Mouse (Mus musculus) liver, embryonic 14.5 days (tissue): ENCODE measurements around the gene Tut1.

Source experiments
- CTCF ChIP-seq: IDR thresholded peaks from 2 replicates; pipeline ENCODE4 v1.5.1; 2016; ENCODE audit warnings: antibody characterized with exemption, low read depth, control low read depth
- EP300 ChIP-seq: IDR thresholded peaks from 2 replicates; pipeline ENCODE4 v1.6.1; 2016; ENCODE audit warnings: antibody characterized with exemption, low read depth

DNA sequence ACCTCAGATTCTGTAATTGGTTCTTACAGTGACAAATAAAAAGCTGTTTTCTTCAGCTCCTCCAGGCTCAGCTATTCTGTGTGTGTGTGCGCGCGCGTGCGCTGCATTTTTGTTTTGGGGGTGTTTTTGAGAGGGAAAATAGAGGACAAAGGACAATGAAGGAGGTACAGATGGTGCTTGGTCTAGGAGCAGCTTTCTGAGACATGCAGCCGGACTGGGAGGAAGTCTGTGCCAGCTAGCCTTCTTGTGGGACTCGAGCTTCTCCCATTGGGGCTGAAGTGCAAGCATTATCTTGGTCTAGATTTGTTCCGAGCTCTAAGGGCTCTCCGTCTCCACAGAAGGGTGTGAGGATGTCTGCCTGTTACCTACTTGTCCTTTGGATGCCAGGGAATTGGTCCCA is 1.4 kb upstream of the Tut1 start:
- no peak for TF ChIP-seq CTCF
- TF ChIP-seq EP300: no peak
